12 mouse cellular contexts compared by ENCODE assay signal in the genomic region with DNA sequence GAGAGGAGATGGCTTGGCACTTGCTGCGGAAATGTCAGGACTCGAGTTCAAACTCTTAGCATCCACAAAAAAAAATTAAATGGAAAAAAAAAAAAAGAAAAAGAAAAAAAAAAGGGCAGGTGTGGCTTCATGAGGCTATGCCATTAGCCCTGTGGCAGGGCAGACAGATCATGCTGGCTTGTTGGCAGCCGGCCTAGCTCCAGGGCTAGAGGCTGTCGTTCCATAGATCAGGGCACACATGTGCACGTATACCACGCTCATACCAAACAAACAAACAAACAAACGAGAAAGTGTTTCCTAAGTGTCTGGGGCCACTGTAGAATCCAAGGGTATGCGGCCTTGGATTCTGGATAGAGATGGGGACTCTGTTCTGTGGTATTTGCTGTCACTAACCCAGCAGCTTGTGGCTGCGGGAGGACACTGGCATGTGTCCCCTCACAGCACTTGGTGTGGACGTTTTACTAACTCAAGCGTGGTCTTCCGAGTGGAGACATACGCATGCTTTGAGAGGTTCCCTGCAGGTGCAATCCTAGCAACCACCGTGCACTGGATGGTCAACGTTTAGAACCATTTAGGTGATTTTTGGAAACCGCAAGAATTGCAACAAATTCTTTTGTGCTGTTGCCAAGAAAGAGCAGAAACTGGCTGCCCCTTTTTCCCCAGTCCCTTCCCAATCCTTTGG.
DNase-seq lines count a peak whose midpoint lies in the region; ATAC-seq and TF ChIP-seq lines count a peak whose summit lies in the region.
"Had no signal": no experiment of that assay in that cellular context is flagged by ENCODE, and none has a peak within 500 bp of the region (broad histone marks: within the 10 kb centered on the region; RNA-seq: fewer than 3 reads in every experiment).

No protein-coding gene starts in this region.

- no peak overlapping the region for H3K27ac ChIP-seq in lung, postnatal 0 days (ENCODE audit: low read length)
- H3K27ac ChIP-seq in limb, embryonic 10.5 days = peak overlapping the region; percentile 37; the same call in 1 of the 2 replicates
- no peak overlapping the region for H3K27ac ChIP-seq in intestine, embryonic 15.5 days
- H3K27ac ChIP-seq: heart, embryonic 10.5 days; midbrain, embryonic 12.5 days had no signal

- H3K27me3 ChIP-seq in lung, postnatal 0 days (replicated peaks; ENCODE audit: insufficient read depth, low read length) = no peaks in the 10 kb centered on the region
- no peaks in the 10 kb centered on the region for H3K27me3 ChIP-seq in limb, embryonic 10.5 days (ENCODE audit: low read depth, poor library complexity, severe bottlenecking)
- H3K27me3 ChIP-seq in intestine, embryonic 15.5 days (replicated peaks) = no peaks in the 10 kb centered on the region
- H3K27me3 ChIP-seq: midbrain, embryonic 12.5 days had no signal

- TF ChIP-seq CTCF in lung, postnatal 0 days (IDR thresholded peaks at IDR 0.05) = no peak

- peak; percentile 63 for DNase-seq in lung, postnatal 0 days (ENCODE audit: low spot score)
- no peak for DNase-seq in lung, postnatal 25 days (ENCODE audit: low spot score)
- DNase-seq in cerebellum, postnatal 25 days = peak; percentile 80 to 88
- DNase-seq in limb, embryonic 10.5 days (ENCODE audit: low spot score) = no peak
- no peak for DNase-seq in kidney, adult 8-10 months
- no peak for DNase-seq in thymus, postnatal 4 days
- DNase-seq: kidney, postnatal 36 days; lung, adult 18-20 months had no signal

- no peaks in the 10 kb centered on the region for H3K4me1 ChIP-seq in lung, postnatal 0 days (ENCODE audit: insufficient read depth, low read depth, low read length)
- peaks cover 69% of the 10 kb centered on the region for H3K4me1 ChIP-seq in limb, embryonic 10.5 days
- H3K4me1 ChIP-seq in intestine, embryonic 15.5 days (replicated peaks) = peaks cover 14% of the 10 kb centered on the region

- H3K36me3 ChIP-seq in lung, postnatal 0 days (ENCODE audit: insufficient read depth, low read length) = 0 out of 2 replicates have a peak, but pooled peaks cover 12% of the 10 kb centered on the region
- H3K36me3 ChIP-seq in limb, embryonic 10.5 days = peaks cover 61% of the 10 kb centered on the region
- peaks cover 23% of the 10 kb centered on the region for H3K36me3 ChIP-seq in intestine, embryonic 15.5 days

- no peak for ATAC-seq in lung, postnatal 0 days
- ATAC-seq in cerebellum, adult (ENCODE audit: insufficient number of reproducible peaks, low FRiP score, low TSS enrichment) = peak; percentile 28; the same call in 1 of the 2 replicates
- no peak for ATAC-seq in intestine, embryonic 15.5 days

- H3K4me2 ChIP-seq in lung, postnatal 0 days (replicated peaks; ENCODE audit: low read depth, low read length) = no peak overlapping the region
- no peak overlapping the region for H3K4me2 ChIP-seq in intestine, embryonic 15.5 days (replicated peaks)
- H3K4me2 ChIP-seq: midbrain, embryonic 12.5 days had no signal

- no peak overlapping the region for H3K4me3 ChIP-seq in lung, postnatal 0 days (ENCODE audit: low read depth, low read length)
- no peak overlapping the region for H3K4me3 ChIP-seq in limb, embryonic 10.5 days
- H3K4me3 ChIP-seq in intestine, embryonic 15.5 days (replicated peaks) = no peak overlapping the region
- H3K4me3 ChIP-seq: heart, embryonic 10.5 days; midbrain, embryonic 12.5 days had no signal

- H3K9me3 ChIP-seq in lung, postnatal 0 days (ENCODE audit: low read length) = no peaks in the 10 kb centered on the region
- H3K9me3 ChIP-seq in limb, embryonic 10.5 days (replicated peaks) = no peaks in the 10 kb centered on the region
- no peaks in the 10 kb centered on the region for H3K9me3 ChIP-seq in intestine, embryonic 15.5 days
- H3K9me3 ChIP-seq: heart, embryonic 10.5 days; midbrain, embryonic 12.5 days had no signal

- WGBS in lung, postnatal 0 days = 75% methylated on average over 16 of the region's 16 CpGs
- WGBS in limb, embryonic 10.5 days = 84% methylated on average over 16 of the region's 16 CpGs
- WGBS in intestine, embryonic 15.5 days = 80% methylated on average over 16 of the region's 16 CpGs

- no peak overlapping the region for H3K9ac ChIP-seq in lung, postnatal 0 days (replicated peaks; ENCODE audit: low read depth)
- H3K9ac ChIP-seq in intestine, embryonic 15.5 days = no peak overlapping the region
- H3K9ac ChIP-seq: midbrain, embryonic 12.5 days had no signal

- TF ChIP-seq EP300 in lung, postnatal 0 days (IDR thresholded peaks at IDR 0.05) = no peak

Comparison
In these comparisons a context has a peak if more than half of its experiments do, and no peak if none do; other contexts are left out.
1. DNase-seq: peak in lung, postnatal 0 days (single experiment) and cerebellum, postnatal 25 days (2 of 2); none in lung, postnatal 25 days (single experiment), limb, embryonic 10.5 days (single experiment), kidney, adult 8-10 months (0 of 2) and thymus, postnatal 4 days (single experiment).